22 mouse cellular contexts compared by ENCODE assay signal in genomic region chr11:64562771-64563170, GRCm38 (mm10).
A peak's percentile ranks its signal among the peaks of the same experiment; 100 is the strongest.
DNase-seq lines count a peak whose midpoint lies in the region; ATAC-seq and TF ChIP-seq lines count a peak whose summit lies in the region.
"Had no signal": no experiment of that assay in that cellular context is flagged by ENCODE, and none has a peak within 500 bp of the region (broad histone marks: within the 10 kb centered on the region; RNA-seq: fewer than 3 reads in every experiment).

No protein-coding gene starts in this region.

- no peaks in the 10 kb centered on the region for H3K9me3 ChIP-seq in heart, embryonic 13.5 days
- no peaks in the 10 kb centered on the region for H3K9me3 ChIP-seq in heart, embryonic 12.5 days (replicated peaks)
- H3K9me3 ChIP-seq: embryonic facial prominence, embryonic 13.5 days; embryonic facial prominence, embryonic 15.5 days; forebrain, embryonic 10.5 days; forebrain, embryonic 12.5 days had no signal

- no peaks in the 10 kb centered on the region for H3K79me2 ChIP-seq in heart, adult 2 months (replicated peaks; ENCODE audit: control insufficient read depth, insufficient read depth, low read length)

- intact Hi-C loops in heart, adult 2 months (cut with DNase I) = no loop called here

- no peak for TF ChIP-seq POLR2A in heart, adult 2 months (IDR thresholded peaks at IDR 0.05; ENCODE audit: insufficient read depth, low read depth, low read length)

- no peak for TF ChIP-seq EP300 in heart, adult 2 months (IDR thresholded peaks at IDR 0.05; ENCODE audit: insufficient read depth, low read depth, low read length)

- peak; percentile 4 to 22 for DNase-seq in cerebellum, postnatal 10 days
- no peak for DNase-seq in cerebellum, adult 11-12 months
- peak; percentile 91 for DNase-seq in heart, adult 11 months
- no peak for DNase-seq in heart, adult 2 months
- DNase-seq: adrenal gland, adult 2 months; adrenal gland, postnatal 10 days; adrenal gland, postnatal 25 days; B cell, adult 2 months; cerebellum, adult 11 months; cerebellum, adult 2 months; cerebellum, adult 9-10 months; cerebellum, postnatal 36 days had no signal

- no peaks in the 10 kb centered on the region for H3K36me3 ChIP-seq in heart, adult 2 months (ENCODE audit: control insufficient read depth, insufficient read depth, low read length)
- H3K36me3 ChIP-seq in heart, embryonic 13.5 days = no peaks in the 10 kb centered on the region
- H3K36me3 ChIP-seq in heart, embryonic 12.5 days = no peaks in the 10 kb centered on the region
- H3K36me3 ChIP-seq: embryonic facial prominence, embryonic 13.5 days; embryonic facial prominence, embryonic 15.5 days; forebrain, embryonic 10.5 days; forebrain, embryonic 12.5 days had no signal

- ATAC-seq in heart, embryonic 13.5 days (ENCODE audit: extremely low read depth, insufficient number of reproducible peaks, low FRiP score, low TSS enrichment) = no peak
- ATAC-seq in heart, embryonic 12.5 days (ENCODE audit: insufficient number of reproducible peaks, low FRiP score) = no peak
- ATAC-seq: CD4-positive, CD25-positive, alpha-beta regulatory T cell, adult 4 months; forebrain, embryonic 14.5 days; forebrain, embryonic 16.5 days had no signal

- no peak overlapping the region for H3K4me2 ChIP-seq in heart, embryonic 13.5 days
- no peak overlapping the region for H3K4me2 ChIP-seq in heart, embryonic 12.5 days
- H3K4me2 ChIP-seq: embryonic facial prominence, embryonic 13.5 days; embryonic facial prominence, embryonic 15.5 days; forebrain, embryonic 12.5 days had no signal

- no peak for TF ChIP-seq CTCF in heart, adult 2 months (IDR thresholded peaks at IDR 0.05)

- 15% methylated on average over 4 of the region's 4 CpGs for WGBS in heart, adult 2 months
- 15% methylated on average over 4 of the region's 4 CpGs for WGBS in heart, embryonic 13.5 days
- WGBS in heart, embryonic 12.5 days = 15% methylated on average over 4 of the region's 4 CpGs

- H3K27ac ChIP-seq in heart, adult 2 months = no peak overlapping the region
- 0 out of 2 replicates have a peak overlapping the region, but pooled peaks have one; percentile 2 for H3K27ac ChIP-seq in heart, embryonic 13.5 days (replicated peaks)
- no peak overlapping the region for H3K27ac ChIP-seq in heart, embryonic 12.5 days (ENCODE audit: poor library complexity, severe bottlenecking)
- H3K27ac ChIP-seq: embryonic facial prominence, embryonic 13.5 days; embryonic facial prominence, embryonic 15.5 days; forebrain, embryonic 10.5 days; forebrain, embryonic 12.5 days had no signal

- H3K9ac ChIP-seq in heart, adult 2 months (ENCODE audit: low read depth, low read length) = no peak overlapping the region
- H3K9ac ChIP-seq in heart, embryonic 13.5 days = no peak overlapping the region
- no peak overlapping the region for H3K9ac ChIP-seq in heart, embryonic 12.5 days
- H3K9ac ChIP-seq: embryonic facial prominence, embryonic 13.5 days; embryonic facial prominence, embryonic 15.5 days; forebrain, embryonic 12.5 days had no signal

- no peaks in the 10 kb centered on the region; the same call in none of the 2 replicates for H3K4me1 ChIP-seq in heart, adult 2 months (ENCODE audit: control insufficient read depth, insufficient read depth, low read length)
- peaks cover 13% of the 10 kb centered on the region for H3K4me1 ChIP-seq in heart, embryonic 13.5 days
- peaks cover 11% of the 10 kb centered on the region for H3K4me1 ChIP-seq in heart, embryonic 12.5 days (replicated peaks)
- H3K4me1 ChIP-seq: embryonic facial prominence, embryonic 13.5 days; embryonic facial prominence, embryonic 15.5 days; forebrain, embryonic 10.5 days; forebrain, embryonic 12.5 days had no signal

- H3K4me3 ChIP-seq in heart, adult 2 months = no peak overlapping the region
- H3K4me3 ChIP-seq in heart, embryonic 13.5 days = no peak overlapping the region
- H3K4me3 ChIP-seq in heart, embryonic 12.5 days = no peak overlapping the region
- H3K4me3 ChIP-seq: embryonic facial prominence, embryonic 13.5 days; embryonic facial prominence, embryonic 15.5 days; erythroblast, embryonic 14.5 days; forebrain, embryonic 10.5 days; forebrain, embryonic 12.5 days had no signal

- peaks cover 2% of the 10 kb centered on the region; the same call in 1 of the 2 replicates for H3K27me3 ChIP-seq in heart, adult 2 months (ENCODE audit: control insufficient read depth, insufficient read depth, low read length)
- no peaks in the 10 kb centered on the region for H3K27me3 ChIP-seq in heart, embryonic 13.5 days (replicated peaks)
- H3K27me3 ChIP-seq in heart, embryonic 12.5 days (replicated peaks) = no peaks in the 10 kb centered on the region
- H3K27me3 ChIP-seq: embryonic facial prominence, embryonic 13.5 days; embryonic facial prominence, embryonic 15.5 days; forebrain, embryonic 12.5 days had no signal

Comparison
In these comparisons a context has a peak if more than half of its experiments do, and no peak if none do; other contexts are left out.
1. DNase-seq: peak in cerebellum, postnatal 10 days (2 of 2) and heart, adult 11 months (single experiment); none in cerebellum, adult 11-12 months (single experiment) and heart, adult 2 months (0 of 2).